Mouse (Mus musculus): ENCODE data around the gene Hadha. TPM values are rescaled to one million over a fixed set of nuclear protein-coding genes. Genes with fewer than 3 reads are reported as not detected.

Hadha gene
- polyA plus RNA-seq, 1 experiment, result 122 TPM

DNA sequence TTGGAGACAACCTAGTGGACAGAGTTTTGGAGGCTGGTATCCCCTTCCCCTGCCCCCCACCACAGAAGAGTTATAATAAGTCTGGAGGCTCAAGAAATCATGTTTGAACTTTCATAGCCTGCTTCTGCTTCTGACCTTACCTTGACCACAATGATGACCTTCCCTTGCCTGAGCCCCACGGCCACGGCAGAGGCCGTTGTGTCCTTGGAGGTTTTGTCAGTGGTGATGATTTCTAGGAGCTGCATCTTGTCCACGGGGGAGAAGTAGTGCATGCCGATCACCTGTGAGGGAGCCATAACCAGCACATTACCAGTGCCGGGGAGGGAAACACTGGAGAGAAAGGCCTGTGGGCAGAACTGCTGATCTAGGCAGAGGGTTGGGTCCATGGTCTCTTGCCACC, 32.5 kb downstream of the Hadha start:
- H3K27me3 ChIP-seq (replicated peaks; ENCODE audit: control insufficient read depth, insufficient read depth, low read length), result no peaks in the 10 kb centered on the region
- WGBS, result 82% methylated on average over 6 of the region's 6 CpGs
- TF ChIP-seq CTCF (conservative IDR thresholded peaks at IDR 0.05; ENCODE audit: insufficient read depth, insufficient read length, low read depth, low read length) (no peak), POLR2A (IDR thresholded peaks at IDR 0.05; ENCODE audit: low read depth, low read length) (no peak)
- H3K27ac ChIP-seq (ENCODE audit: insufficient read depth, low read depth, low read length), result no peak overlapping the region
- H3K36me3 ChIP-seq (ENCODE audit: control insufficient read depth, insufficient read depth, low read length), result peaks cover 3% of the 10 kb centered on the region; the same call in 1 of the 2 replicates
- peaks cover 3% of the 10 kb centered on the region; the same call in 1 of the 2 replicates for H3K4me1 ChIP-seq (ENCODE audit: control insufficient read depth, insufficient read depth, low read length)
- no peak overlapping the region for H3K4me3 ChIP-seq (ENCODE audit: insufficient read depth, low read depth, low read length)
- no peak for DNase-seq

- Histone ChIP-seq H3K4me1 (ENCODE audit: control insufficient read depth, insufficient read depth, low read length) (peaks cover 3% of the 10 kb centered on the region; the same call in 1 of the 2 replicates), H3K36me3 (ENCODE audit: control insufficient read depth, insufficient read depth, low read length) (peaks cover 1% of the 10 kb centered on the region; the same call in 1 of the 2 replicates), H3K27ac (ENCODE audit: insufficient read depth, low read depth, low read length) (no peak overlapping the region), H3K27me3 (replicated peaks; ENCODE audit: control insufficient read depth, insufficient read depth, low read length) (no peaks in the 10 kb centered on the region), H3K4me3 (ENCODE audit: insufficient read depth, low read depth, low read length) (no peak overlapping the region)
- TF ChIP-seq CTCF (conservative IDR thresholded peaks at IDR 0.05; ENCODE audit: insufficient read depth, insufficient read length, low read depth, low read length) (no peak), POLR2A (IDR thresholded peaks at IDR 0.05; ENCODE audit: low read depth, low read length) (no peak)
- WGBS, result 59% methylated on average over 7 of the region's 7 CpGs
- DNase-seq, result peak; percentile 86
These were observed 34.9 kb downstream of the Hadha start for GRCm38 (mm10) chr5:30120106-30120505.

DNA sequence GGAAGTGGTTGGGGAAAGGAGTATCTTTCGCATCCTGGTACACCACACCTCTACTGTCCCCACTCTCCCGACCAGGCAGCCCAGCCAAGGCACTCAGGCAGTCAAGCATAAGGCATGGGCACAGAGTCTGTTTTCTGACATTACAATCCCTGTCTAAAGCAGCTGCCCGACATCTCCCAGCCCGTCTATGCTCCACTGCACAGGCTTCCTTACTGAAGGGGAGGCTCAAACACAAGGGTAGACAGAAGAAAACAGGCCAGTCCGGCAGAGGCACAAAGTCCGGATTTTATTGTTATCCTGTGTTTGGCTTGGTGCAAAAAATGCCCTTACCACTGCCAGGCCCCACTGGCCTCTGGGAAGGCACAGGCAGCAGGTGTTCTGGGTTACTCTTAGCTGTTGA, 35.8 kb downstream of the Hadha start:
- H3K27ac ChIP-seq (ENCODE audit: insufficient read depth, low read depth, low read length), result no peak overlapping the region
- DNase-seq, result peak; percentile 79
- WGBS, result 44% methylated on average over 6 of the region's 6 CpGs

DNA sequence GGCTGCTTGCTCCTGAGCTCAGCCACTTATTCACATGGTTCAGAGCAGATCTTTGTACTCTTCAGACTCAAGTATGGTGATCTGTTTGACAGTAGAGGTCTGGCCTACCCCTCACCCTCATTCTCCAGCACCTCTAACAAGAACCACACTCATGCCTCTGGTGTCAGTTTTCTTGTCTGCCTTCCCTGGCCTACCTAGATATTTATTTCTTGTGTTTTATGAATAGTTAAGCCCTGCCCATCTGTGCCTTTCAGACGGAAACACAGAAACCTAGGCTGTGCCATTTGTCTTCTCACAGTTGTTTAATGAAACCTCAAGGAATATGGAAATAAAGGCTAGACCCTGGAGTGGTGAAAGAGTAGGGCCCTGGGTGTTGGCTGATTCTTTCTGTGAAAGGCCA, 36.9 kb downstream of the Hadha start:
- H3K4me1 ChIP-seq (ENCODE audit: control insufficient read depth, insufficient read depth, low read length), result peaks cover 3% of the 10 kb centered on the region; the same call in 1 of the 2 replicates
- TF ChIP-seq CTCF (conservative IDR thresholded peaks at IDR 0.05; ENCODE audit: insufficient read depth, insufficient read length, low read depth, low read length) (no peak), POLR2A (IDR thresholded peaks at IDR 0.05; ENCODE audit: low read depth, low read length) (no peak)
- WGBS, result 90% methylated on average over 1 of the region's 1 CpGs
- H3K27ac ChIP-seq (ENCODE audit: insufficient read depth, low read depth, low read length), result no peak overlapping the region
- H3K36me3 ChIP-seq (ENCODE audit: control insufficient read depth, insufficient read depth, low read length), result no peaks in the 10 kb centered on the region; the same call in 1 of the 2 replicates
- no peak for DNase-seq
- H3K4me3 ChIP-seq (ENCODE audit: insufficient read depth, low read depth, low read length), result no peak overlapping the region
- H3K27me3 ChIP-seq (replicated peaks; ENCODE audit: control insufficient read depth, insufficient read depth, low read length), result no peaks in the 10 kb centered on the region

More for the DNA sequence above, 35.8 kb downstream of the Hadha start:
- Histone ChIP-seq H3K27me3 (replicated peaks; ENCODE audit: control insufficient read depth, insufficient read depth, low read length) (no peaks in the 10 kb centered on the region), H3K36me3 (ENCODE audit: control insufficient read depth, insufficient read depth, low read length) (no peaks in the 10 kb centered on the region; the same call in 1 of the 2 replicates), H3K4me1 (ENCODE audit: control insufficient read depth, insufficient read depth, low read length) (peaks cover 3% of the 10 kb centered on the region; the same call in 1 of the 2 replicates), H3K4me3 (ENCODE audit: insufficient read depth, low read depth, low read length) (no peak overlapping the region)
- TF ChIP-seq CTCF (conservative IDR thresholded peaks at IDR 0.05; ENCODE audit: insufficient read depth, insufficient read length, low read depth, low read length) (no peak), POLR2A (IDR thresholded peaks at IDR 0.05; ENCODE audit: low read depth, low read length) (no peak)

GRCm38 (mm10) chr5:30115718-30116117, 39.2 kb downstream of the Hadha start:
- Histone ChIP-seq H3K36me3 (ENCODE audit: control insufficient read depth, insufficient read depth, low read length) (no peaks in the 10 kb centered on the region), H3K27me3 (replicated peaks; ENCODE audit: control insufficient read depth, insufficient read depth, low read length) (no peaks in the 10 kb centered on the region), H3K4me1 (ENCODE audit: control insufficient read depth, insufficient read depth, low read length) (peaks cover 3% of the 10 kb centered on the region; the same call in 1 of the 2 replicates), H3K4me3 (ENCODE audit: insufficient read depth, low read depth, low read length) (no peak overlapping the region), H3K27ac (ENCODE audit: insufficient read depth, low read depth, low read length) (no peak overlapping the region)
- no peak for DNase-seq
- TF ChIP-seq CTCF (conservative IDR thresholded peaks at IDR 0.05; ENCODE audit: insufficient read depth, insufficient read length, low read depth, low read length) (no peak), POLR2A (IDR thresholded peaks at IDR 0.05; ENCODE audit: low read depth, low read length) (no peak)
- 67% methylated on average over 10 of the region's 10 CpGs for WGBS

GRCm38 (mm10) chr5:30114761-30115140, 40.2 kb downstream of the Hadha start:
- TF ChIP-seq CTCF (conservative IDR thresholded peaks at IDR 0.05; ENCODE audit: insufficient read depth, insufficient read length, low read depth, low read length), result no peak
- TF ChIP-seq POLR2A (IDR thresholded peaks at IDR 0.05; ENCODE audit: low read depth, low read length), result no peak
- no peak overlapping the region for H3K27ac ChIP-seq (ENCODE audit: insufficient read depth, low read depth, low read length)
- no peak for DNase-seq
- H3K4me1 ChIP-seq (ENCODE audit: control insufficient read depth, insufficient read depth, low read length), result 0 out of 2 replicates have a peak, but pooled peaks cover under 1% of the 10 kb centered on the region
- H3K4me3 ChIP-seq (ENCODE audit: insufficient read depth, low read depth, low read length), result peak overlapping the region; percentile 52
- no peaks in the 10 kb centered on the region for H3K27me3 ChIP-seq (replicated peaks; ENCODE audit: control insufficient read depth, insufficient read depth, low read length)
- WGBS, result 2% methylated on average over 28 of the region's 28 CpGs
- H3K36me3 ChIP-seq (ENCODE audit: control insufficient read depth, insufficient read depth, low read length), result no peaks in the 10 kb centered on the region

DNA sequence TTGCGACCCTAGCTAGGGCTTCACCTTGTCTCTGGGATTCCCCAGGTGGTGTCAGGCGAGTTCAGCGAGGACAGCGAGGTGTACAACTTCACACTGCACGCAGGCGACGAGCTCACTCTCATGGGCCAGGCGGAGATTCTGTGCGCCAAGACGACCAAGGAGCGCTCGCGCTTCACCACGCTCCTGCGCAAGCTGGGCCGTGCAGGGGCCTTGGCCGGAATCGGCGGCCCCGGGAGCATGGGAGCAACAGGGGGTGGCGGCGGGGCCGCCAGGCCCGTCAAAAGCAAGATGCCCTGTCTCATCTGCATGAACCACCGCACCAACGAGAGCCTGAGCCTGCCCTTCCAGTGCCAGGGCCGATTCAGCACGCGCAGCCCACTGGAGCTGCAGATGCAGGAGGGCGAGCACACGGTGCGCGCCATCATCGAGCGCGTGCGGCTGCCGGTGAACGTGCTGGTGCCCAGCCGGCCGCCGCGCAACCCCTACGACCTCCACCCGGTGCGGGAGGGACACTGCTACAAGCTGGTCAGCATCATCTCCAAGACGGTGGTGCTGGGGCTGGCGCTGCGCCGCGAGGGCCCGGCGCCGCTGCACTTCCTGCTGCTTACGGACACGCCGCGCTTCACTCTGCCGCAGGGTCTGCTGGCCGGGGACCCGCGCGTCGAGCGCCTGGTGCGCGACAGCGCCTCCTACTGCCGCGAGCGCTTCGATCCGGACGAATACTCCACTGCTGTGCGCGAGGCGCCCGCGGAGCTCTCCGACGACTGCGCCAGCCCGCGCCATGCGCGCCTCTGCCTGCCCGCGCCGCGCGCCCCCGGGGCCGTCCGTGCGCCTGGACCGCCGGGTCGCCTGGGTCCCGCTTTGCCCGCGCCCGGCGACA, 40.8 kb downstream of the Hadha start:
- Histone ChIP-seq H3K36me3 (ENCODE audit: control insufficient read depth, insufficient read depth, low read length) (no peaks in the 10 kb centered on the region), H3K4me1 (ENCODE audit: control insufficient read depth, insufficient read depth, low read length) (no peaks in the 10 kb centered on the region), H3K27ac (ENCODE audit: insufficient read depth, low read depth, low read length) (no peak overlapping the region), H3K4me3 (ENCODE audit: insufficient read depth, low read depth, low read length) (peak overlapping the region; percentile 52), H3K27me3 (replicated peaks; ENCODE audit: control insufficient read depth, insufficient read depth, low read length) (no peaks in the 10 kb centered on the region)
- peak; percentile 51 for DNase-seq
- TF ChIP-seq POLR2A (IDR thresholded peaks at IDR 0.05; ENCODE audit: low read depth, low read length) (no peak), CTCF (conservative IDR thresholded peaks at IDR 0.05; ENCODE audit: insufficient read depth, insufficient read length, low read depth, low read length) (peak; percentile 38; the same call in 1 of the 2 replicates)
- 2% methylated on average over 103 of the region's 103 CpGs for WGBS

All from kidney, adult 2 months (tissue).